Mouse (Mus musculus): Measurements from ENCODE around the gene Ndst4.

Gene Ndst4

GRCm38 (mm10) chr3:125734945-125735344 is 331.1 kb downstream of the Ndst4 start:
- no peak for DNase-seq (ENCODE audit: low spot score in 2 of 2)

GRCm38 (mm10) chr3:125744468-125745141 is 340.7 kb downstream of the Ndst4 start:
- no peak for DNase-seq (ENCODE audit: low spot score in 2 of 2)

GRCm38 (mm10) chr3:125745142-125745496 is 341.2 kb downstream of the Ndst4 start:
- DNase-seq (ENCODE audit: low spot score in 2 of 2): no peak

- DNase-seq (ENCODE audit: low spot score in 2 of 2): no peak
Observed at GRCm38 (mm10) chr3:125746367-125746766, 342.5 kb downstream of the Ndst4 start.

- DNase-seq (ENCODE audit: low spot score in 2 of 2): no peak
Observed at GRCm38 (mm10) chr3:125756911-125757310, 353.0 kb downstream of the Ndst4 start.

GRCm38 (mm10) chr3:125760711-125761110 is 356.8 kb downstream of the Ndst4 start:
- no peak for DNase-seq (ENCODE audit: low spot score in 2 of 2)

All from frontal cortex, postnatal 36 days (tissue).